Mouse (Mus musculus) large intestine, adult 2 months (tissue): Measurements from ENCODE around the gene 1700025G04Rik. TPM values are rescaled to one million over a fixed set of nuclear protein-coding genes. Genes with fewer than 3 reads are reported as not detected.

ENCODE experiments used
- DNase-seq: peaks from one replicate; pipeline ENCODE4 v3.0.0-alpha.2; 2012; ENCODE audit warnings: low read depth, low spot score
- WGBS: fragments of 180-500 bp; shearing (Covaris S2); methylation state at CpG from one replicate; pipeline ENCODE4 v1.1.7; 2018; 5-methylcytosine and 5-hydroxymethylcytosine counted together
- polyA plus RNA-seq: library from polyadenylated mRNA; depleted of rRNA; stranded (reverse); fragments of >200 nt; gene quantifications from 2 replicates; pipeline ENCODE4 v1.2.3, GENCODE M21; 2012

1700025G04Rik gene
- polyA plus RNA-seq, 1 experiment: 4.7 TPM

GRCm38 (mm10) chr1:152004509-152004908 lies 85.4 kb downstream of the 1700025G04Rik start:
- WGBS: 91% methylated on average over 6 of the region's 6 CpGs
- no peak for DNase-seq

- WGBS: 82% methylated on average over 5 of the region's 5 CpGs
These were observed 89.5 kb downstream of the 1700025G04Rik start for GRCm38 (mm10) chr1:152000461-152000860.

GRCm38 (mm10) chr1:151999424-151999842 lies 90.5 kb downstream of the 1700025G04Rik start:
- DNase-seq: no peak
- 68% methylated on average over 7 of the region's 7 CpGs for WGBS

More at GRCm38 (mm10) chr1:152000461-152000860, 89.5 kb downstream of the 1700025G04Rik start:
- no peak for DNase-seq

- WGBS: 80% methylated on average over 8 of the region's 8 CpGs
- no peak for DNase-seq
These were observed 91.2 kb downstream of the 1700025G04Rik start for GRCm38 (mm10) chr1:151998721-151999206.

GRCm38 (mm10) chr1:151997591-151997990 lies 92.3 kb downstream of the 1700025G04Rik start:
- no peak for DNase-seq
- WGBS: 76% methylated on average over 7 of the region's 7 CpGs

GRCm38 (mm10) chr1:151995948-151996697 lies 93.8 kb downstream of the 1700025G04Rik start:
- no peak for DNase-seq
- 70% methylated on average over 10 of the region's 10 CpGs for WGBS

GRCm38 (mm10) chr1:151994271-151994670 lies 95.7 kb downstream of the 1700025G04Rik start:
- no peak for DNase-seq
- 94% methylated on average over 6 of the region's 6 CpGs for WGBS

DNA sequence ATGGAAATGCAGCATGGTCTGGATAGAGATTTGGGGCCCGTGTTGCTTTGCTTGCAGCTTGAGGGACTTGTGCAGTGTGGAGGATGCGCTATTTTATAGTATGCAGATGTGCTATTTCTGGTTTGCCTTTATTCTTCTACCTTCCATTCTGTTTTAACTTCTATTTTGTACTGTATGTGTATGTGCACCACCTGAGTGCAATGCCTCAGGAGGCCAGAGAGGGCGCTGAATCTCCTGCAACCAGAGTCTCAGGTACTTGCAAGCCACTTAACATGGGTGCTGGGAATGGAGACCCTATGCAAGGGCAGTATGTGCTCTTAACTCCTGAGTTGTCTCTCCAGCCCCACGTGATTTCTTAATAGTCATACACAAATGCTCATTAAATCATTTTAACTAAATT lies 98.4 kb downstream of the 1700025G04Rik start:
- DNase-seq: no peak
- WGBS: 96% methylated on average over 4 of the region's 4 CpGs

- 39% methylated on average over 4 of the region's 4 CpGs for WGBS
- no peak for DNase-seq
These were observed 99.3 kb downstream of the 1700025G04Rik start for GRCm38 (mm10) chr1:151990615-151991014.

GRCm38 (mm10) chr1:151988713-151989112 lies 101.2 kb downstream of the 1700025G04Rik start:
- no peak for DNase-seq
- 60% methylated on average over 7 of the region's 7 CpGs for WGBS

DNA sequence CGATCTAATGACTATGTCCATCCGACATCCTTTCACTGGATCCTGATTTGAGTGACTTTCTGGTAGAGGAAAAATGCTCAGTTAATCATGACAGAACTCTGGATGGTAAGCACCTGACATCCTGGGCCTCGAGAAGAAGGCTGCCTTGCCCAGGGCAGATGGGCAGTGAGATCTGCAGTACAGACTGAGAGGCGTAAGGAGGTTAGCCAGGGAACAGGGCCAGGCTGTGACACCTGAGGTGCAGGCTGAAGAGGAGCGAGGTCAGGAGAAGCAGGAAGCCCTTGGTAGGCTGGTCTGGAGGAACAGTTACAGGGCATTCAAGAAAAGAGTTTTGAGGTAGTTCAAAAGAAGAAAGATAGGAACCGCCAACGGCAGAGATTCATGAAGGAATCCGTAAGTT lies 101.9 kb downstream of the 1700025G04Rik start:
- WGBS: 86% methylated on average over 8 of the region's 8 CpGs
- DNase-seq: no peak

- WGBS: 74% methylated on average over 11 of the region's 11 CpGs
- no peak for DNase-seq
These were observed 103.7 kb downstream of the 1700025G04Rik start for GRCm38 (mm10) chr1:151986024-151986778.

GRCm38 (mm10) chr1:151985056-151985455 lies 104.9 kb downstream of the 1700025G04Rik start:
- 80% methylated on average over 1 of the region's 1 CpGs for WGBS

DNA sequence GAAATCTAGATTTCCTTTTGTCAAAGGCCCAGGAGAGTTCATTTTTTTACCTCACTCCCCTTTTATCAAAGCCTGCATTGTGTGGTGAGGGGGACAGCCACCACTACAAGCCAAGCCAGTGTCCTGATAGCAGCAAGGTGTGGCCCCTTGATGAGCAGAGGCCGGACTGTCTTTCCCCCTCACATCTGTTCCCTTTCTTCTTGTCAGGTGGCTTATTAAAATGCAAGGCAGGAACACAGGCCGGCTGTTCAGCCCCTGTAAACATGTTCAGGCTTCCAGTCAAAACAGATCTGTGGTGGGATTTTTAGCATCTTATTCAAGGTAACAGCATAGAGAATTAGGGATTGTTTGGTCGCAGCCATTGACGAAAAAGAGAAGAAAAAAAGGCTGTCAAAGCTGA lies 105.9 kb downstream of the 1700025G04Rik start:
- WGBS: 70% methylated on average over 4 of the region's 4 CpGs
- no peak for DNase-seq

More at GRCm38 (mm10) chr1:151985056-151985455, 104.9 kb downstream of the 1700025G04Rik start:
- no peak for DNase-seq

DNA sequence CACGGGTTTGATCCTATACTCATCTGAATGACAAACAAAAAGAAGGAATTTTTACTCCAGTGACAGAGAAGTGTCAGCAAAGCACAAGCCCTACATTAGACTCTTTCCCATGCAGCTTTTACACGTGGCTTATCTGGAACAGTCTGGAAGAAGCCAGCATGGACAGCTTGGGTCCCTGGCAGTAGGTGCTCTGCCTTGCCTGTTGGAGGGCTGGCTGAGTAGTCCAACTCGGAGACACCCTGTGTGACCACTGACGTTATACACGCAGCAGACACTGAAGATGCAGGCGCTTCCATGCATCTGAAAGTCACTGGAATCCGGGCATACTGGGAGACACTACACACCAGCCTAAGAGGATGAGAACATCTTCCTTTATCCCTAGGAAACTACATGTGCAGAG lies 109.4 kb downstream of the 1700025G04Rik start:
- no peak for DNase-seq
- 77% methylated on average over 7 of the region's 7 CpGs for WGBS

GRCm38 (mm10) chr1:151979803-151980456 lies 110.0 kb downstream of the 1700025G04Rik start:
- no peak for DNase-seq
- WGBS: 83% methylated on average over 13 of the region's 13 CpGs

DNA sequence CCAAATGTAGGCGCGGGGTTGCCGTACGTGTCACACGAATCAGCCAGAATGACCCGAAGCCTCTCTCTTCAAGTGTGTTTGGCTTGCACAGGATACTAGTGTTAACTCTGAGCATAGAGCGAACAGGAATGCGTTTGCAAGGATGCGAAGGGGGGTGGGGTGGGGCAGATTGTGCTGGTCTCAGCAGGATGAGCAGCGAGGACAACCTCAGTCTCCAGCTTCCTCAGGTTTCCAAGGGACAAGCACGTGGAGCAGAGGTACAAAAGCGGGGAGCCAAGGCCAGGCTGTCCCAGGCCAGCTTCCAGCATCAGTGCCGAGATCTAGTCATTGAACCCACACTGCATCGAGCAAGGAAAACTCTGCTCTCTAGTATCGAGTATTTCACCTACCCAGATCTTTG lies 111.2 kb downstream of the 1700025G04Rik start:
- no peak for DNase-seq
- 92% methylated on average over 15 of the region's 15 CpGs for WGBS

DNA sequence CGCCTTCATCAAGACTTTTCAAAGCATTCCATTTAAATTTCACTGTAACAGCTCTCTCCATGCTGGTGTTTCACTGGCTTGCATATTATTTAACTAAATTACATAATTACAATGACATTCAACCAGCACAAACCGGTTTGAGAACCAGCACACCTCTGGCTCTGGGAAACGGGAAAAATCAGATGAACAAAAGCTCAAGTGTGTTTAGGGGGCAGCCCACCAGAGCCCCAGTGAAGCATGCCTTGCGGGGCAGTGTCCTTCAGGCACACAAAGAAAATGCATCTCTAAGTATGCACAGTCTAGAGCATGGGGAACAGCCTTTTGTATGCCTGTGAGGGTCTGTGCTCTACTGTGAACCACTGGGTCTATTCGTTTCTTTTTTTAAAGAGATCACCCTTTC lies 112.3 kb downstream of the 1700025G04Rik start:
- 71% methylated on average over 5 of the region's 5 CpGs for WGBS
- no peak for DNase-seq

- no peak for DNase-seq
- WGBS: 74% methylated on average over 3 of the region's 3 CpGs
These were observed 113.1 kb downstream of the 1700025G04Rik start for GRCm38 (mm10) chr1:151976850-151977249.
